Comparison of ENCODE assay signal across 8 mouse cellular contexts in genomic region chr3:25675069-25675468, GRCm38 (mm10).
DNase-seq lines count a peak whose midpoint lies in the region; ATAC-seq and TF ChIP-seq lines count a peak whose summit lies in the region.
"Had no signal": no experiment of that assay in that cellular context is flagged by ENCODE, and none has a peak within 500 bp of the region (broad histone marks: within the 10 kb centered on the region; RNA-seq: fewer than 3 reads in every experiment).

No protein-coding gene starts in this region.

- H3K27ac ChIP-seq in layer of hippocampus, adult 2 months = no peak overlapping the region
- H3K27ac ChIP-seq: heart, embryonic 15.5 days had no signal

- no peak for DNase-seq in layer of hippocampus, adult 2 months (ENCODE audit: low spot score in 2 of 2)
- no peak for DNase-seq in layer of hippocampus, adult 9-10 months (ENCODE audit: low spot score)
- DNase-seq in NIH3T3 (ENCODE audit: low read depth) = peak; percentile 53
- DNase-seq in c-Kit-positive CD71-negative TER-119-negative erythroid progenitor cells, embryonic 14.5 days (ENCODE audit: low read depth) = peak; percentile 6
- DNase-seq in kidney, postnatal 14 days = peak; percentile 22
- no peak for DNase-seq in gastrocnemius, postnatal 4 days (ENCODE audit: low spot score in 2 of 2)

- TF ChIP-seq CTCF in layer of hippocampus, adult 2 months (conservative IDR thresholded peaks at IDR 0.05) = peak; percentile 90

- no peak for ATAC-seq in erythroid progenitor cell, adult 5-6 weeks (replicated peaks; ENCODE audit: low FRiP score, poor library complexity, severe bottlenecking)

- no peak overlapping the region for H3K4me3 ChIP-seq in layer of hippocampus, adult 2 months
- H3K4me3 ChIP-seq: heart, embryonic 15.5 days had no signal

Comparison
In these comparisons a context has a peak if more than half of its experiments do, and no peak if none do; other contexts are left out.
1. DNase-seq: peak in NIH3T3 (single experiment), c-Kit-positive CD71-negative TER-119-negative erythroid progenitor cells, embryonic 14.5 days (single experiment) and kidney, postnatal 14 days (single experiment); none in layer of hippocampus, adult 2 months (0 of 2), layer of hippocampus, adult 9-10 months (single experiment) and gastrocnemius, postnatal 4 days (0 of 2).